Mouse (Mus musculus) CH12.LX (cell line): Measurements from ENCODE around the gene Fam243. TPM values are rescaled to one million over a fixed set of nuclear protein-coding genes. Genes with fewer than 3 reads are reported as not detected.

ENCODE experiments used
- DNase-seq: peaks from one replicate; pipeline ENCODE4 v3.0.0-alpha.2; 2013; ENCODE audit errors: extremely low read depth
- H3K27ac ChIP-seq: 2 replicates; pipeline ENCODE4 v1.5.1; 2012; ENCODE audit warnings: low read depth, mild to moderate bottlenecking, control low read depth, moderate library complexity; ENCODE audit not compliant: insufficient read depth
- H3K27me3 ChIP-seq: replicated peaks from 2 replicates; pipeline ENCODE3; 2012; ENCODE audit warnings: inconsistent platforms
- H3K36me3 ChIP-seq, 2 experiments: replicated peaks in 1 of 2; 2 replicates each; pipeline versions ENCODE3 to v1.6.1; 2012; ENCODE audit warnings: inconsistent platforms in 1 of 2, low read length in 1 of 2, mild to moderate bottlenecking in 1 of 2, mixed read lengths in 1 of 2, moderate library complexity in 1 of 2; ENCODE audit not compliant: control insufficient read depth in 1 of 2, insufficient read depth in 1 of 2
- H3K4me1 ChIP-seq, 2 experiments: 2 replicates each; pipeline ENCODE4 v1.6.1; 2012; ENCODE audit warnings: inconsistent platforms in 1 of 2, moderate library complexity in 1 of 2; ENCODE audit not compliant: insufficient read depth in 2 of 2, control insufficient read depth in 1 of 2
- H3K4me2 ChIP-seq: 2 replicates; pipeline ENCODE4 v1.6.1; 2012; ENCODE audit warnings: low read depth, mild to moderate bottlenecking, control low read depth; ENCODE audit not compliant: poor library complexity, insufficient read depth, severe bottlenecking
- H3K4me3 ChIP-seq, 3 experiments: fragments of 150-350 bp in 1 of 3; sonication (generic) in 1 of 3; replicated peaks in 1 of 3; 2 replicates each; pipeline versions ENCODE3 to v1.5.1; 2011 to 2012; ENCODE audit warnings: low read depth in 2 of 3, low read length in 2 of 3, mild to moderate bottlenecking in 2 of 3, moderate library complexity in 2 of 3, control low read depth in 1 of 3, improper control_type of control experiment in 1 of 3, inconsistent platforms in 1 of 3, mixed read lengths in 1 of 3; ENCODE audit not compliant: poor library complexity in 1 of 3
- H3K79me2 ChIP-seq: replicated peaks from 2 replicates; pipeline ENCODE4 v1.6.1; 2012; ENCODE audit warnings: mild to moderate bottlenecking, moderate library complexity; ENCODE audit not compliant: control insufficient read depth, poor library complexity, insufficient read depth, severe bottlenecking; ENCODE audit errors: extremely low read depth
- H3K9ac ChIP-seq: 2 replicates; pipeline ENCODE4 v1.6.1; 2012; ENCODE audit warnings: low read depth, mild to moderate bottlenecking, control low read depth, moderate library complexity; ENCODE audit not compliant: insufficient read depth
- H3K9me3 ChIP-seq: replicated peaks from 2 replicates; pipeline ENCODE3; 2012; ENCODE audit warnings: low read length, inconsistent platforms, mixed read lengths
- BHLHE40 ChIP-seq: IDR thresholded peaks from 2 replicates; pipeline ENCODE4 v1.6.1; 2011; ENCODE audit warnings: mild to moderate bottlenecking, low read depth, low read length, improper control_type of control experiment
- E2F4 ChIP-seq: IDR thresholded peaks from 2 replicates; pipeline ENCODE4 v1.6.1; 2011; ENCODE audit warnings: low read depth, low read length, improper control_type of control experiment; ENCODE audit not compliant: insufficient replicate concordance
- ETS1 ChIP-seq: conservative IDR thresholded peaks from 2 replicates; pipeline ENCODE4 v1.6.1; 2012; ENCODE audit warnings: low read depth, mild to moderate bottlenecking, inconsistent platforms, low read length, improper control_type of control experiment, moderate library complexity
- MAFK ChIP-seq: IDR thresholded peaks from 2 replicates; pipeline ENCODE4 v1.6.1; 2011; ENCODE audit warnings: low read length, improper control_type of control experiment; ENCODE audit not compliant: insufficient replicate concordance
- MAX ChIP-seq: IDR thresholded peaks from 2 replicates; pipeline ENCODE4 v1.6.1; 2011; ENCODE audit warnings: low read length, improper control_type of control experiment
- MAZ ChIP-seq: IDR thresholded peaks from 2 replicates; pipeline ENCODE4 v1.6.1; 2012; ENCODE audit warnings: low read depth, mild to moderate bottlenecking, inconsistent platforms, low read length, improper control_type of control experiment, moderate library complexity
- POLR2A ChIP-seq: IDR thresholded peaks from 2 replicates; pipeline ENCODE4 v1.6.1; 2011; ENCODE audit warnings: low read depth, mild to moderate bottlenecking, improper control_type of control experiment, low read length
- RAD21 ChIP-seq: IDR thresholded peaks from 2 replicates; pipeline ENCODE4 v1.6.1; 2011; ENCODE audit warnings: low read depth, mild to moderate bottlenecking, low read length, improper control_type of control experiment, moderate library complexity
- dilution Hi-C: fragments of 300-500 bp; cut with MboI; formaldehyde crosslinking; loops from 2 replicates; pipeline ENCODE4 v1.14.3; 2020; ENCODE audit warnings: low sequenced_read_pairs; ENCODE audit not compliant: extremely low pct_unique_long_range_greater_than_20kb, extremely low pct_ligation_motif_present
- in situ Hi-C: fragments of 300-500 bp; cut with MboI; formaldehyde crosslinking; loops from 3 replicates; pipeline ENCODE4 v1.14.3; 2019; ENCODE audit warnings: low sequenced_read_pairs, low pct_ligation_motif_present, low pct_unique_long_range_greater_than_20kb, mixed read lengths
- polyA plus RNA-seq: library from polyadenylated mRNA; unstranded; fragments of >175 nt; gene quantifications from 2 replicates; pipeline ENCODE4 v1.2.1, GENCODE M21; 2012; ENCODE audit warnings: low read depth; ENCODE audit not compliant: insufficient read length
- total RNA-seq, 2 experiments: library from RNA; depleted of rRNA; stranded (reverse); fragments of 300-350 nt in 1 of 2; fragments of >200 nt in 1 of 2; gene quantifications; 2 replicates each; pipeline ENCODE4 v1.2.3; 2012 to 2014

Fam243 gene
- total and polyA plus RNA-seq, 3 experiments = not detected

DNA sequence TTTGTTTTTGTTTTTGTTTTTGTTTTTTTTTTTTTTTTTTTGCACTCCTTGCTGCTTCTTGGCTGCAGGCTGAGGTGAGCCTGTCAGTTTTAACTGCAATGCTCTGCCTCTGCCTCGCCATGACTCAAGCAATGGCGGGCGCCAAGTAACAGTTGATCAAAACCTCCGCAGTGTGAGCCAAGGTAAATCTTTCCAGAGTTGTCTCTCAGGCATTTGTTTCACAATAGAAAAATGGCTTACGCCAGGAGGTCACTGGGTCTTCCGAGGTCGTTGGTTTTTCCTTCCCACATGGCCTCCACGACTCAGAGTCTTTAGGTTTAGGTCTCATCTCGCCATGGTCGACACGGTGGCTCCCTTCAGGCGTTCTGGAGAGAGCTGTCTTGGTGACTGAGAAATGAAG lies 32.1 kb upstream of the Fam243 start:
- in situ Hi-C loops (no loop called here), dilution Hi-C loops (no loop called here)
- Histone ChIP-seq H3K9ac (no peak overlapping the region), H3K27me3 (no peaks in the 10 kb centered on the region), H3K9me3 (no peaks in the 10 kb centered on the region), H3K36me3 (no peaks in the 10 kb centered on the region), H3K79me2 (no peaks in the 10 kb centered on the region), H3K4me3 (no peak overlapping the region), H3K4me2 (no peak overlapping the region), H3K27ac (no peak overlapping the region), H3K4me1 (peaks cover 23 to 50% of the 10 kb centered on the region in 2 experiments)
- no peak for TF ChIP-seq MAFK
- no peak for DNase-seq

DNA sequence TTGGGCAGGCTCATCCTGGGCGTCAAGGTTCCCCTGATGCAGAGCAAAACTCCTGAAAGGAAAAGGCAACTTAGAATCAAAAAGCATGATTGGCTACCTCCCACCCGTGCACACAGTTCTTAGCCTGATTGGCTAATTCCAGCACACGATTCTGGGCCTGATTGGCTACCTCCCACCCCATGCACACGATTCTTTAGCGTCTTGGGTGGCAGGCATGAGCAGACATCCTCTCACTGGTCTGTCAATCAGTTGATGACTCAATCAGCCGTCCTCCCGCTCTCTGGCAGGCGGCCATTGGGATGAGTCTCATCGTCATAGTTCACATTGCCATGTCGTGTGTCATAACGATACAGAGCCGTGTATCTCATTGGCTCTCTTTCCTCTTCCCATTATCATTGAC lies 27.7 kb upstream of the Fam243 start:
- no peak overlapping the region for H3K4me2 ChIP-seq
- H3K36me3 ChIP-seq = no peaks in the 10 kb centered on the region
- no peaks in the 10 kb centered on the region for H3K27me3 ChIP-seq
- H3K4me3 ChIP-seq = no peak overlapping the region
- TF ChIP-seq MAZ (no peak), E2F4 (no peak), POLR2A (no peak), MAX (no peak), BHLHE40 (no peak)
- no peaks in the 10 kb centered on the region for H3K9me3 ChIP-seq
- peaks cover 4 to 13% of the 10 kb centered on the region in 2 experiments; a peak in 3 of 4 replicates for H3K4me1 ChIP-seq
- no peak for DNase-seq
- in situ Hi-C loops (no loop called here), dilution Hi-C loops (no loop called here)
- no peaks in the 10 kb centered on the region for H3K79me2 ChIP-seq
- H3K9ac ChIP-seq = no peak overlapping the region
- H3K27ac ChIP-seq = no peak overlapping the region

DNA sequence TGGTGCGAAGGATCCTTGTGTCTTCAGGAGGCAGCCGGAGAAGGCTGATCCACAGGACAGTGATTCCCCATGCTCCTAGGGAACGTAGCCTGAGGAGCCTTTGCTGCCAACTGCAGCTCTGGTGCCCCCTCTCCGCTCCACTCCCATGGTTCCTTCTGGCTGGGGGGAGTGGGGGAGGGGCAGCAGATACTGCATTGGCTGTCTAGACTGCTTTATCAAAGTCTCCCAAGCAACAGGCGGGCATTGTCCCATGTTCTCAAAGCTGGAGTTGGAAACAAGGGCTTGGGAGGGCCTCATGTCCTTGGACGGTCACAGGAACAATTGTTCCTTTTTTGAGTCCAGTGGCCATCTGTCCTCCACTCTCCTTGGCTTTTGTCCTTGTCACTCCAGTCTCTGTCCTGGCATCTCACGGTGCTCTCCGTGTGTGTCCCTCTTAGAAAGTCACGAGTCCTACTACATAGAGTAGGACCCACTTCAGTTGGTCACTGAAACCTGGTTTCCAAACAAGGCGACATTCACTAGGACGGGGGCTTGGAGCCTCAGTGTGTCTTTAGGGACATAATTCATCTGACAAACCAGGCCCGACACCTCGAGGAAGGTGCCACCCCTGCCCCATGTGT lies 25.2 kb upstream of the Fam243 start:
- DNase-seq = no peak
- no peak overlapping the region for H3K9ac ChIP-seq
- no peaks in the 10 kb centered on the region for H3K27me3 ChIP-seq
- no peaks in the 10 kb centered on the region for H3K79me2 ChIP-seq
- H3K9me3 ChIP-seq = no peaks in the 10 kb centered on the region
- dilution Hi-C loops = no loop called here
- H3K36me3 ChIP-seq = no peaks in the 10 kb centered on the region
- no peak overlapping the region for H3K4me2 ChIP-seq
- in situ Hi-C loops = no loop called here
- peaks cover 0 to 5% of the 10 kb centered on the region in 2 experiments; a peak in 3 of 4 replicates for H3K4me1 ChIP-seq
- H3K27ac ChIP-seq = no peak overlapping the region
- no peak overlapping the region for H3K4me3 ChIP-seq
- TF ChIP-seq ETS1 (no peak), RAD21 (no peak), MAZ (no peak)
